Mouse (Mus musculus) naive thymus-derived CD4-positive, alpha-beta T cell, adult 2 months (primary cell): Measurements from ENCODE around the gene Cfap46.

ENCODE experiments used
- DNase-seq: peaks from one replicate; pipeline ENCODE4 v3.0.0-alpha.2; 2011; ENCODE audit warnings: low read depth

Gene Cfap46

GRCm38 (mm10) chr7:139580851-139581775 is 102.5 kb downstream of the Cfap46 start:
- DNase-seq = no peak

- no peak for DNase-seq
These were observed 104.2 kb downstream of the Cfap46 start for GRCm38 (mm10) chr7:139579261-139579905.

- no peak for DNase-seq
These were observed 107.4 kb downstream of the Cfap46 start for GRCm38 (mm10) chr7:139576064-139576686.

GRCm38 (mm10) chr7:139572665-139573064 is 111.0 kb downstream of the Cfap46 start:
- DNase-seq = no peak

GRCm38 (mm10) chr7:139570788-139571187 is 112.8 kb downstream of the Cfap46 start:
- no peak for DNase-seq

- DNase-seq = no peak
These were observed 117.1 kb downstream of the Cfap46 start for GRCm38 (mm10) chr7:139566533-139566932.

GRCm38 (mm10) chr7:139565998-139566397 is 117.6 kb downstream of the Cfap46 start:
- no peak for DNase-seq

GRCm38 (mm10) chr7:139564161-139564560 is 119.5 kb downstream of the Cfap46 start:
- DNase-seq = no peak

- no peak for DNase-seq
These were observed 120.2 kb downstream of the Cfap46 start for GRCm38 (mm10) chr7:139563425-139563824.

- no peak for DNase-seq
These were observed 124.0 kb downstream of the Cfap46 start for GRCm38 (mm10) chr7:139559659-139560058.

- no peak for DNase-seq
These were observed 126.7 kb downstream of the Cfap46 start for GRCm38 (mm10) chr7:139556746-139557526.

- no peak for DNase-seq
These were observed 127.3 kb downstream of the Cfap46 start for GRCm38 (mm10) chr7:139556331-139556730.

GRCm38 (mm10) chr7:139551519-139551918 is 132.1 kb downstream of the Cfap46 start:
- DNase-seq = no peak
